Comparison of ENCODE assay signal across 9 mouse cellular contexts in the genomic region with DNA sequence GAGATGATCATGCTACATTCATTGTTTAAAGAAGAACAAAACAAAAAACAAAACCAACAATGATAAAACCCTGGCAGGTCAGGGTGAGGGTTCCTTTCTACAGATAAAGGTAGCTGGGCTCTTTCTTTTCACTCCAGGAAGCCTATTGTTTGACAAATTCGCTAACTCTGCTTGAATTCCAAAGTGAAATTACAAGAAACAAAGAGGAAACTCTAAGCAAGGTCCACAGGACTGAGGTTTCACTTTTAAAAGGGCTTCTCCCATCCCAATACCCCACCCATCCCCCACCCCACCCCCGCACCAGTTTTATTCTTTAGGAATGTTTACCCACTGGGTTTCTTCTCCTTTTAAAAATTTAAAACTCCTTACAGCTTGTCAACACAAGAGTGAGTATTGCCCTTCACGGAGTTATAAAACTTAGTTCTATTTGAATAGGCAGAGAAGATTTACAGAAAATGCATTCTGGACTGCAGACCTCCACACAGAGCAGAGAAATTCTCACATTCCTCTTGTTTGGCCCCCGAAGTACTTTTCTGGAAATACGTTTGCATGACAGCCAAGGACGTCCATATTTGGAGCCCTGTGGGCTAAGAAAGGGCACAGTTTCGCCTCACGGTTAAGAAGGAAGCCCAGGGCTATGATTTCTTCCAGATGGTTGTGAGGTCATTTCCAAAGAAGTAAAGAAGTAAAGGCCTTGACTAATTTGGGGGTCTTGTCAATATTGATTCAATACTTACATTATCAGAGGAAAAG. TPM values are rescaled to one million over a fixed set of nuclear protein-coding genes. Genes with fewer than 3 reads are reported as not detected.
DNase-seq lines count a peak whose midpoint lies in the region; ATAC-seq lines count a peak whose summit lies in the region.
"Had no signal": no experiment of that assay in that cellular context is flagged by ENCODE, and none has a peak within 500 bp of the region (broad histone marks: within the 10 kb centered on the region; RNA-seq: fewer than 3 reads in every experiment).

No protein-coding gene starts in this region.

- ATAC-seq in kidney, embryonic 15.5 days (replicated peaks; ENCODE audit: low FRiP score): no peak; the same call in 1 of the 2 replicates
- peak; percentile 53; the same call in 1 of the 2 replicates for ATAC-seq in embryonic facial prominence, embryonic 11.5 days (replicated peaks; ENCODE audit: insufficient number of reproducible peaks, low FRiP score, low TSS enrichment, low read depth)
- ATAC-seq in liver, embryonic 13.5 days (ENCODE audit: low read depth): no peak

- H3K4me3 ChIP-seq in kidney, embryonic 15.5 days (replicated peaks): no peak overlapping the region
- H3K4me3 ChIP-seq in embryonic facial prominence, embryonic 11.5 days (ENCODE audit: low read depth, low read length): no peak overlapping the region
- no peak overlapping the region for H3K4me3 ChIP-seq in liver, embryonic 13.5 days (replicated peaks)

- H3K4me2 ChIP-seq in kidney, embryonic 15.5 days: peak overlapping the region; percentile 25
- no peak overlapping the region for H3K4me2 ChIP-seq in embryonic facial prominence, embryonic 11.5 days (ENCODE audit: low read depth, low read length)
- H3K4me2 ChIP-seq in liver, embryonic 13.5 days: 0 out of 2 replicates have a peak overlapping the region, but pooled peaks have one; percentile 5

- H3K9ac ChIP-seq in kidney, embryonic 15.5 days: no peak overlapping the region
- no peak overlapping the region; the same call in 1 of the 2 replicates for H3K9ac ChIP-seq in embryonic facial prominence, embryonic 11.5 days (replicated peaks; ENCODE audit: low read length)
- no peak overlapping the region for H3K9ac ChIP-seq in liver, embryonic 13.5 days

- 20% methylated on average over 8 of the region's 8 CpGs for WGBS in kidney, embryonic 15.5 days
- WGBS in embryonic facial prominence, embryonic 11.5 days: 9% methylated on average over 8 of the region's 8 CpGs
- WGBS in liver, embryonic 13.5 days (ENCODE audit: insufficient replicate concordance): 29% methylated on average over 8 of the region's 8 CpGs

- H3K9me3 ChIP-seq in kidney, embryonic 15.5 days (replicated peaks): no peaks in the 10 kb centered on the region
- no peaks in the 10 kb centered on the region for H3K9me3 ChIP-seq in embryonic facial prominence, embryonic 11.5 days (replicated peaks; ENCODE audit: control insufficient read depth, low read length)
- no peaks in the 10 kb centered on the region for H3K9me3 ChIP-seq in liver, embryonic 13.5 days (replicated peaks)

- peak overlapping the region; percentile 72 for H3K27ac ChIP-seq in kidney, embryonic 15.5 days
- H3K27ac ChIP-seq in embryonic facial prominence, embryonic 11.5 days (replicated peaks; ENCODE audit: low read depth, low read length): peak overlapping the region; percentile 57
- H3K27ac ChIP-seq in liver, embryonic 13.5 days: peak overlapping the region; percentile 51

- no peak for DNase-seq in kidney, adult 18-20 months
- DNase-seq in Muller cell, postnatal 12 days (ENCODE audit: inconsistent ontology term): peak; percentile 40
- peak; percentile 82 for DNase-seq in embryonic facial prominence, embryonic 11.5 days (ENCODE audit: low spot score)
- no peak for DNase-seq in liver, embryonic 13.5 days
- DNase-seq in layer of hippocampus, postnatal 36 days: no peak
- no peak for DNase-seq in urinary bladder, postnatal 4 days (ENCODE audit: low spot score in 2 of 2)
- DNase-seq: adrenal gland, postnatal 36 days; right cerebral cortex, adult 18-20 months had no signal

- H3K27me3 ChIP-seq in kidney, embryonic 15.5 days: no peaks in the 10 kb centered on the region
- no peaks in the 10 kb centered on the region for H3K27me3 ChIP-seq in embryonic facial prominence, embryonic 11.5 days (ENCODE audit: control insufficient read depth, insufficient read depth, low read length)
- no peaks in the 10 kb centered on the region for H3K27me3 ChIP-seq in liver, embryonic 13.5 days

- H3K36me3 ChIP-seq in kidney, embryonic 15.5 days: no peaks in the 10 kb centered on the region
- no peaks in the 10 kb centered on the region for H3K36me3 ChIP-seq in embryonic facial prominence, embryonic 11.5 days (replicated peaks; ENCODE audit: control insufficient read depth, insufficient read depth, low read depth, low read length)
- H3K36me3 ChIP-seq in liver, embryonic 13.5 days: no peaks in the 10 kb centered on the region

- H3K4me1 ChIP-seq in kidney, embryonic 15.5 days: peaks cover 20% of the 10 kb centered on the region
- H3K4me1 ChIP-seq in embryonic facial prominence, embryonic 11.5 days (ENCODE audit: control insufficient read depth, insufficient read depth, low read length): no peaks in the 10 kb centered on the region
- peaks cover 34% of the 10 kb centered on the region for H3K4me1 ChIP-seq in liver, embryonic 13.5 days (replicated peaks)

RNA-seq across cellular contexts. Expression of a gene that starts 47.3 kb away (rescaled TPM):
- polyA plus RNA-seq in kidney, embryonic 15.5 days (2015; fragmentation: Nextera tagmentation; extraction: Ambion mirVana): 35.4 and 40.4 TPM in 2 replicates
- polyA plus RNA-seq in embryonic facial prominence, embryonic 11.5 days (2014; fragmentation: Nextera tagmentation; extraction: Ambion mirVana): 25.8 and 33.0 TPM in 2 replicates
- polyA plus RNA-seq in liver, embryonic 13.5 days (2015; fragmentation: Nextera tagmentation; extraction: Ambion mirVana): 4.3 and 7.0 TPM in 2 replicates
- 10 to 100 TPM; 67.3 to 80.3 TPM for total RNA-seq in layer of hippocampus, postnatal 36 days (2021)

Comparison
In these comparisons a context has a peak if more than half of its experiments do, and no peak if none do; other contexts are left out.
1. DNase-seq: peak in Muller cell, postnatal 12 days (single experiment) and embryonic facial prominence, embryonic 11.5 days (single experiment); none in kidney, adult 18-20 months (single experiment), liver, embryonic 13.5 days (single experiment), layer of hippocampus, postnatal 36 days (0 of 2) and urinary bladder, postnatal 4 days (0 of 2).
2. Peak in every context shown above with its lines, with median percentiles within 50 percentile points of each other: H3K27ac ChIP-seq.